ENCODE assay signal across 28 mouse cellular contexts in the genomic region with DNA sequence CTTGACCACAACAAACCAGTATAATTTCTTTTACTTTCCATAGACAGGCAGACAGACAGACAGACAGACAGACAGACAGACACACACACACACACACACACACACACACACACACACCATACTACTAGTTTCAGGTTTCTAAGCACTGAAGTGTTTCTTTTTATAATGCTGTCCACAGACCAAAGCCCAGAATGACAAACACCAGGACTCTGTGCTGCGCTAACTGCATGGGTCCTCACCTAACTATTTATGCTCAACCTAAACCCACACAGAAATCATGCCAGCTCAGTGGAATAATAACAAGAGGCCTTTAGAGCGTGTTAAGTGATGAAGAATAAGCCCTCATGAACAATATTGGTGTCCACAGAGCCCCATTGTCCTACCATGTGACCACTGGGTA.
DNase-seq lines count a peak whose midpoint lies in the region; ATAC-seq and TF ChIP-seq lines count a peak whose summit lies in the region.
"Had no signal": no experiment of that assay in that cellular context is flagged by ENCODE, and none has a peak within 500 bp of the region (broad histone marks: within the 10 kb centered on the region; RNA-seq: fewer than 3 reads in every experiment).

No protein-coding gene starts in this region.

- no peaks in the 10 kb centered on the region for H3K9me3 ChIP-seq in heart, embryonic 14.5 days (ENCODE audit: control insufficient read depth, low read length)
- no peaks in the 10 kb centered on the region for H3K9me3 ChIP-seq in heart, embryonic 12.5 days (replicated peaks)
- no peaks in the 10 kb centered on the region for H3K9me3 ChIP-seq in heart, postnatal 0 days (replicated peaks; ENCODE audit: control insufficient read depth, low read length)
- no peaks in the 10 kb centered on the region for H3K9me3 ChIP-seq in heart, embryonic 11.5 days (replicated peaks; ENCODE audit: control insufficient read depth, low read length)
- H3K9me3 ChIP-seq: embryonic facial prominence, embryonic 10.5 days; embryonic facial prominence, embryonic 13.5 days; forebrain, embryonic 12.5 days; forebrain, embryonic 15.5 days; hindbrain, embryonic 12.5 days; hindbrain, embryonic 15.5 days had no signal

- no peak overlapping the region for H3K9ac ChIP-seq in heart, embryonic 14.5 days (ENCODE audit: low read length)
- H3K9ac ChIP-seq in heart, embryonic 12.5 days, result no peak overlapping the region
- H3K9ac ChIP-seq in heart, postnatal 0 days (replicated peaks; ENCODE audit: low read depth, low read length), result no peak overlapping the region
- H3K9ac ChIP-seq in heart, embryonic 11.5 days (ENCODE audit: low read depth, low read length), result no peak overlapping the region
- H3K9ac ChIP-seq: embryonic facial prominence, embryonic 13.5 days; forebrain, embryonic 12.5 days; forebrain, embryonic 15.5 days; hindbrain, embryonic 12.5 days; hindbrain, embryonic 15.5 days had no signal

- TF ChIP-seq EP300 in heart, postnatal 0 days (IDR thresholded peaks at IDR 0.05; ENCODE audit: low read depth), result no peak

- WGBS in heart, embryonic 14.5 days, result 35% methylated on average over 2 of the region's 2 CpGs
- 45% methylated on average over 2 of the region's 2 CpGs for WGBS in heart, embryonic 12.5 days
- 37% methylated on average over 2 of the region's 2 CpGs for WGBS in heart, postnatal 0 days
- WGBS in heart, embryonic 11.5 days (ENCODE audit: insufficient replicate concordance), result 57% methylated on average over 2 of the region's 2 CpGs

- peak; percentile 56; the same call in 1 of the 2 replicates for ATAC-seq in heart, embryonic 14.5 days (ENCODE audit: insufficient number of reproducible peaks, insufficient read depth, low FRiP score, low read depth)
- no peak for ATAC-seq in heart, embryonic 12.5 days (ENCODE audit: insufficient number of reproducible peaks, low FRiP score)
- ATAC-seq in heart, postnatal 0 days (ENCODE audit: insufficient read depth, low read depth), result peak; percentile 55
- no peak for ATAC-seq in heart, embryonic 11.5 days (replicated peaks; ENCODE audit: insufficient number of reproducible peaks, low FRiP score, low TSS enrichment)
- ATAC-seq: forebrain, embryonic 15.5 days; intestine, postnatal 0 days; Patski had no signal

- H3K27me3 ChIP-seq in heart, embryonic 14.5 days (ENCODE audit: control insufficient read depth, insufficient read depth, low read length), result no peaks in the 10 kb centered on the region
- H3K27me3 ChIP-seq in heart, embryonic 12.5 days (replicated peaks), result no peaks in the 10 kb centered on the region
- H3K27me3 ChIP-seq in heart, postnatal 0 days (ENCODE audit: control insufficient read depth, insufficient read depth, low read length), result no peaks in the 10 kb centered on the region
- no peaks in the 10 kb centered on the region for H3K27me3 ChIP-seq in heart, embryonic 11.5 days (ENCODE audit: control insufficient read depth, insufficient read depth, low read length)
- H3K27me3 ChIP-seq: CH12.LX; embryonic facial prominence, embryonic 13.5 days; forebrain, embryonic 12.5 days; forebrain, embryonic 15.5 days; hindbrain, embryonic 12.5 days; hindbrain, embryonic 15.5 days; Patski had no signal

- H3K27ac ChIP-seq in heart, embryonic 14.5 days (replicated peaks in 1 of 2; ENCODE audit: control insufficient read depth in 1 of 2, insufficient read depth in 1 of 2, low read depth in 2 of 2, low read length in 2 of 2), result peak overlapping the region; percentile 48 to 72; a peak in 3 of 4 replicates
- no peak overlapping the region for H3K27ac ChIP-seq in heart, embryonic 12.5 days (ENCODE audit: poor library complexity, severe bottlenecking)
- peak overlapping the region; percentile 55 for H3K27ac ChIP-seq in heart, postnatal 0 days (ENCODE audit: low read depth)
- no peak overlapping the region for H3K27ac ChIP-seq in heart, embryonic 11.5 days (ENCODE audit: low read depth, low read length)
- H3K27ac ChIP-seq: embryonic facial prominence, embryonic 10.5 days; embryonic facial prominence, embryonic 13.5 days; forebrain, embryonic 12.5 days; forebrain, embryonic 15.5 days; hindbrain, embryonic 12.5 days; hindbrain, embryonic 15.5 days had no signal

- no peaks in the 10 kb centered on the region for H3K36me3 ChIP-seq in heart, embryonic 14.5 days (ENCODE audit: control insufficient read depth, insufficient read depth, low read length)
- H3K36me3 ChIP-seq in heart, embryonic 12.5 days, result no peaks in the 10 kb centered on the region
- no peaks in the 10 kb centered on the region for H3K36me3 ChIP-seq in heart, postnatal 0 days (replicated peaks; ENCODE audit: control insufficient read depth, insufficient read depth, low read length)
- H3K36me3 ChIP-seq in heart, embryonic 11.5 days (ENCODE audit: control insufficient read depth, insufficient read depth, low read length), result no peaks in the 10 kb centered on the region
- H3K36me3 ChIP-seq: embryonic facial prominence, embryonic 10.5 days; embryonic facial prominence, embryonic 13.5 days; forebrain, embryonic 12.5 days; forebrain, embryonic 15.5 days; G1E; hindbrain, embryonic 12.5 days; hindbrain, embryonic 15.5 days had no signal

- no peak for TF ChIP-seq CTCF in heart, postnatal 0 days (IDR thresholded peaks at IDR 0.05; ENCODE audit: low read depth)

- no peak overlapping the region for H3K4me3 ChIP-seq in heart, embryonic 14.5 days (ENCODE audit: control insufficient read depth in 1 of 2, insufficient read depth in 1 of 2, low read depth in 1 of 2, low read length in 2 of 2)
- H3K4me3 ChIP-seq in heart, embryonic 12.5 days, result no peak overlapping the region
- no peak overlapping the region for H3K4me3 ChIP-seq in heart, postnatal 0 days (ENCODE audit: low read depth, low read length)
- H3K4me3 ChIP-seq in heart, embryonic 11.5 days (ENCODE audit: low read depth, low read length), result no peak overlapping the region
- H3K4me3 ChIP-seq: embryonic facial prominence, embryonic 10.5 days; embryonic facial prominence, embryonic 13.5 days; erythroblast, embryonic 14.5 days; forebrain, embryonic 12.5 days; forebrain, embryonic 15.5 days; hindbrain, embryonic 12.5 days; hindbrain, embryonic 15.5 days had no signal

- H3K4me2 ChIP-seq in heart, embryonic 14.5 days (ENCODE audit: low read length), result no peak overlapping the region
- no peak overlapping the region for H3K4me2 ChIP-seq in heart, embryonic 12.5 days
- H3K4me2 ChIP-seq in heart, postnatal 0 days (ENCODE audit: low read depth, low read length), result no peak overlapping the region
- H3K4me2 ChIP-seq in heart, embryonic 11.5 days, result no peak overlapping the region
- H3K4me2 ChIP-seq: embryonic facial prominence, embryonic 13.5 days; forebrain, embryonic 12.5 days; forebrain, embryonic 15.5 days; hindbrain, embryonic 12.5 days; hindbrain, embryonic 15.5 days had no signal

- intact Hi-C loops in heart, postnatal 25 days (cut with DNase I), result no loop called here

- peak; percentile 17 to 22 for DNase-seq in heart, adult 18-20 months
- no peak for DNase-seq in heart, postnatal 25 days (ENCODE audit: low spot score)
- peak; percentile 21 for DNase-seq in heart, postnatal 0 days (ENCODE audit: low spot score)
- no peak for DNase-seq in cerebellum, adult 11-12 months
- DNase-seq: adrenal gland, postnatal 10 days; adrenal gland, postnatal 36 days; B cell, adult 2 months; cerebellum, adult 11 months; cerebellum, adult 8-10 months; cerebellum, postnatal 10 days; cerebellum, postnatal 36 days; embryo, embryonic 11 days; gastrocnemius, postnatal 25 days; kidney, adult 2 months had no signal

- peaks cover 5 to 19% of the 10 kb centered on the region in 2 experiments for H3K4me1 ChIP-seq in heart, embryonic 14.5 days (ENCODE audit: control insufficient read depth in 2 of 2, insufficient read depth in 2 of 2, low read length in 2 of 2)
- peaks cover 7% of the 10 kb centered on the region; the same call in 1 of the 2 replicates for H3K4me1 ChIP-seq in heart, embryonic 12.5 days (replicated peaks)
- H3K4me1 ChIP-seq in heart, postnatal 0 days (ENCODE audit: control insufficient read depth, insufficient read depth), result peaks cover 22% of the 10 kb centered on the region; the same call in 1 of the 2 replicates
- H3K4me1 ChIP-seq in heart, embryonic 11.5 days (ENCODE audit: control insufficient read depth, insufficient read depth, low read length), result no peaks in the 10 kb centered on the region
- H3K4me1 ChIP-seq: forebrain, embryonic 12.5 days; hindbrain, embryonic 12.5 days had no signal

Comparison
In these comparisons a context has a peak if more than half of its experiments do, and no peak if none do; other contexts are left out.
1. DNase-seq: peak in heart, adult 18-20 months (2 of 2) and heart, postnatal 0 days (single experiment); none in heart, postnatal 25 days (single experiment) and cerebellum, adult 11-12 months (single experiment).
2. ATAC-seq: peak in heart, embryonic 14.5 days (single experiment) and heart, postnatal 0 days (single experiment); none in heart, embryonic 12.5 days (single experiment) and heart, embryonic 11.5 days (single experiment).
3. H3K27ac ChIP-seq: peak in heart, embryonic 14.5 days (2 of 2) and heart, postnatal 0 days (single experiment); none in heart, embryonic 12.5 days (single experiment) and heart, embryonic 11.5 days (single experiment).